Mouse (Mus musculus) intestine, embryonic 14.5 days (tissue): ENCODE measurements around the gene Gm16253. TPM values are rescaled to one million over a fixed set of nuclear protein-coding genes. Genes with fewer than 3 reads are reported as not detected.

Experiments used
- ATAC-seq: fragments of 200-750 bp; cut with Nextera tagmentation; replicated peaks from 2 replicates; pipeline ENCODE4 v1.8.0; 2017; ENCODE audit warnings: low read depth, moderate number of reproducible peaks, moderate TSS enrichment, moderate library complexity; ENCODE audit not compliant: low FRiP score, low TSS enrichment
- DNase-seq: peaks from one replicate; pipeline ENCODE4 v3.0.0-alpha.2; 2018; ENCODE audit warnings: low spot score
- H3K27ac ChIP-seq: fragments of 300-500 bp; sonication (generic); 2 replicates; pipeline ENCODE4 v1.5.1; 2014; ENCODE audit warnings: low read depth, mild to moderate bottlenecking, control low read depth
- H3K27me3 ChIP-seq: fragments of 300-500 bp; sonication (generic); replicated peaks from 2 replicates; pipeline ENCODE4 v1.6.1; 2014; ENCODE audit warnings: low read length, control low read depth; ENCODE audit not compliant: control insufficient read depth, insufficient read depth
- H3K36me3 ChIP-seq: fragments of 300-500 bp; sonication (generic); 2 replicates; pipeline ENCODE4 v1.6.1; 2014; ENCODE audit warnings: low read length, control low read depth; ENCODE audit not compliant: control insufficient read depth, insufficient read depth
- H3K4me1 ChIP-seq: fragments of 300-500 bp; sonication (generic); replicated peaks from 2 replicates; pipeline ENCODE4 v1.6.1; 2014; ENCODE audit warnings: low read length, control low read depth, mixed read lengths; ENCODE audit not compliant: control insufficient read depth, insufficient read depth
- H3K4me2 ChIP-seq: fragments of 300-500 bp; sonication (generic); 2 replicates; pipeline ENCODE4 v1.6.1; 2014; ENCODE audit warnings: low read length
- H3K4me3 ChIP-seq: fragments of 300-500 bp; sonication (generic); 2 replicates; pipeline ENCODE4 v1.5.1; 2014; ENCODE audit warnings: low read depth, low read length, control low read depth, mixed read lengths
- H3K9ac ChIP-seq: fragments of 300-500 bp; sonication (generic); 2 replicates; pipeline ENCODE4 v1.6.1; 2014; ENCODE audit warnings: mild to moderate bottlenecking, low read length
- H3K9me3 ChIP-seq: fragments of 300-500 bp; sonication (generic); 2 replicates; pipeline ENCODE4 v1.6.1; 2016; ENCODE audit warnings: low read length, control low read depth; ENCODE audit not compliant: control insufficient read depth
- WGBS: fragments of 180-500 bp; shearing (Covaris S2); extraction: QIAGEN DNeasy Blood & Tissue Kit; methylation state at CpG from one replicate; pipeline ENCODE4 v1.1.7; 2014; 5-methylcytosine and 5-hydroxymethylcytosine counted together
- polyA plus RNA-seq: library from polyadenylated mRNA; unstranded; fragments of >200 nt; fragmentation: Nextera tagmentation; extraction: Ambion mirVana; gene quantifications from 2 replicates; pipeline ENCODE4 v1.2.1, GENCODE M21; 2014

Gm16253 gene
- polyA plus RNA-seq, 1 experiment from 2014 or later = 0.37 TPM

DNA sequence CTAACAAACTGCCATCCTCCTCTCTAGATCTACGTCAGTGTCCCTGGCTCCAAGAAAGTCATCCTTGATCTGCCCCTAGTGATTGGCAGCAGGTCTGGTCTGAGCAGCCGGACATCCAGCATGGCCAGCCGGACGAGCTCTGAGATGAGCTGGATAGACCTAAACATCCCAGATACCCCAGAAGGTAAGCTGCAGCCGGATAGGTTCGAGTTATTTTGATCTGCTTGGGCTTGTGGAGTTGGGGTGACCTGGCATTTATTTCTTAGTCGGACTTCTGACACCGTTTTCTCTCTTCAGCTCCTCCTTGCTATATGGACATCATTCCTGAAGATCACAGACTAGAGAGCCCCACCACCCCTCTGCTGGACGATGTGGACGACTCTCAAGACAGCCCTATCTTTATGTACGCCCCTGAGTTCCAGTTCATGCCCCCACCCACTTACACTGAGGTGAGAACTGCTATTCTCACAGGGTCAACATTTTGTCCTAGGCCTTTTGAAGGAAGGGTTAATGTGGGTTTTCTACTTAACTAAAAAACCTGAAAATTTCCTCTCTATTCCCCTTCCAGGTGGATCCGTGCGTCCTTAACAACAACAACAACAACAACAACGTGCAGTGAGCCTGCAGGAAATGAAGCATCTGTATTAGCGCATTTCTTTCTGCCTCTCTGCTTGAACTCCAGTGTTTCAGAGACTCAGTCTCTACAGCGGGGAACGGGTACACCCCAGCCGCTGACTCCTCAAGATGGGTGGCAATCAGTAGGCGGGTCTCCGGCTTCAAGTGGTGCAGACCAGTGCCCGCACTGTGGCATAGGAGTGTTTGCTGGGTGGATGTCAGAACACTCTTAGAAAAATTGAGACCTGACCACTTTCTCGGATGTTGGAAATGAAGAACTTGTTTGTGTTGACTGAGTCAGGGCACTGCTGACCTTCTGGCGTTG lies 16.6 kb upstream of the Gm16253 start:
- peaks cover 29% of the 10 kb centered on the region for H3K36me3 ChIP-seq
- H3K4me3 ChIP-seq = peak overlapping the region; percentile 92
- 72% methylated on average over 23 of the region's 23 CpGs for WGBS
- no peaks in the 10 kb centered on the region for H3K27me3 ChIP-seq
- H3K4me1 ChIP-seq = peaks cover 56% of the 10 kb centered on the region
- H3K9me3 ChIP-seq = no peaks in the 10 kb centered on the region
- DNase-seq (no peak), ATAC-seq (no peak)
- H3K9ac ChIP-seq = peak overlapping the region; percentile 91
- H3K27ac ChIP-seq = peak overlapping the region; percentile 97; the same call in 1 of the 2 replicates
- peak overlapping the region; percentile 89 for H3K4me2 ChIP-seq

- H3K9ac ChIP-seq = peak overlapping the region; percentile 91
- DNase-seq = no peak
- H3K4me3 ChIP-seq = peak overlapping the region; percentile 92
- no peak for ATAC-seq
- peaks cover 48% of the 10 kb centered on the region for H3K4me1 ChIP-seq
- peaks cover 29% of the 10 kb centered on the region for H3K36me3 ChIP-seq
- no peaks in the 10 kb centered on the region for H3K9me3 ChIP-seq
- peak overlapping the region; percentile 1; the same call in 1 of the 2 replicates for H3K27ac ChIP-seq
- WGBS = 74% methylated on average over 9 of the region's 9 CpGs
- no peaks in the 10 kb centered on the region for H3K27me3 ChIP-seq
- H3K4me2 ChIP-seq = peak overlapping the region; percentile 89
Observed at GRCm38 (mm10) chr3:96560881-96561668, 15.7 kb upstream of the Gm16253 start.

- H3K4me3 ChIP-seq = peak overlapping the region; percentile 11; the same call in 1 of the 2 replicates
- no peak overlapping the region for H3K9ac ChIP-seq
- peaks cover 38% of the 10 kb centered on the region for H3K4me1 ChIP-seq
- H3K4me2 ChIP-seq = peak overlapping the region; percentile 89
- H3K9me3 ChIP-seq = no peaks in the 10 kb centered on the region
- ATAC-seq (no peak), DNase-seq (no peak)
- 40% methylated on average over 10 of the region's 10 CpGs for WGBS
- peaks cover 29% of the 10 kb centered on the region for H3K36me3 ChIP-seq
- H3K27ac ChIP-seq = peak overlapping the region; percentile 65
- no peaks in the 10 kb centered on the region for H3K27me3 ChIP-seq
Observed at GRCm38 (mm10) chr3:96561946-96562681, 14.7 kb upstream of the Gm16253 start.

GRCm38 (mm10) chr3:96563267-96563666 lies 13.5 kb upstream of the Gm16253 start:
- Histone ChIP-seq H3K27me3 (no peaks in the 10 kb centered on the region), H3K9ac (no peak overlapping the region), H3K4me2 (no peak overlapping the region), H3K36me3 (peaks cover 29% of the 10 kb centered on the region), H3K4me3 (no peak overlapping the region), H3K9me3 (no peaks in the 10 kb centered on the region), H3K4me1 (peaks cover 38% of the 10 kb centered on the region), H3K27ac (peak overlapping the region; percentile 65; the same call in 1 of the 2 replicates)
- no peak for DNase-seq
- no peak for ATAC-seq
- 95% methylated on average over 8 of the region's 8 CpGs for WGBS

- H3K27me3 ChIP-seq = no peaks in the 10 kb centered on the region
- no peak overlapping the region for H3K4me2 ChIP-seq
- ATAC-seq = peak; percentile 29; the same call in 1 of the 2 replicates
- H3K4me3 ChIP-seq = no peak overlapping the region
- DNase-seq = no peak
- H3K9me3 ChIP-seq = no peaks in the 10 kb centered on the region
- peaks cover 26% of the 10 kb centered on the region for H3K36me3 ChIP-seq
- peak overlapping the region; percentile 66 for H3K27ac ChIP-seq
- H3K4me1 ChIP-seq = peaks cover 38% of the 10 kb centered on the region
- no peak overlapping the region for H3K9ac ChIP-seq
- WGBS = 49% methylated on average over 10 of the region's 10 CpGs
Observed at GRCm38 (mm10) chr3:96563911-96564632, 12.7 kb upstream of the Gm16253 start.

DNA sequence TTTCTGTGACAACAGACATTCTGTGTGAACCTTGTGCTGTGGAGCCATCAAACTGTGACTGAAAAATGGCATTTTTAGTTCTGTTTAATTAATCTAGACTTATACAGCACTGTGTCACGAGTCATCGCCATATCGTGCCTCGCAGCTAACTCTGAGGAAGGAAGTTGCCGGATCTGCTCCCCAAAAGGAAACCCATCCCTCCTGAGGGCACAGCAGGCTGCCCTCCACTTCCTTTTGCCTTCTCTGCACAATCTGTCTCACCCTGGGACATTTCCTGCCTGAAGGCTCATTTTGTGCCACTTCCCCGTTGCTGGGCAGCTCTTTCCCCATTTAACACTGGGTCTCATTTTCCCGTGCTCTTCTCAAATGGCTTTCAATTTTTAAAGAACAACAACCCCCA lies 12.2 kb upstream of the Gm16253 start:
- peaks cover 34% of the 10 kb centered on the region for H3K4me1 ChIP-seq
- H3K36me3 ChIP-seq = peaks cover 20% of the 10 kb centered on the region
- 42% methylated on average over 7 of the region's 7 CpGs for WGBS
- peak overlapping the region; percentile 66 for H3K27ac ChIP-seq
- H3K4me3 ChIP-seq = no peak overlapping the region
- H3K9ac ChIP-seq = no peak overlapping the region
- H3K27me3 ChIP-seq = no peaks in the 10 kb centered on the region
- no peaks in the 10 kb centered on the region for H3K9me3 ChIP-seq
- no peak for DNase-seq
- no peak overlapping the region for H3K4me2 ChIP-seq
- ATAC-seq = no peak

- H3K4me1 ChIP-seq = peaks cover 29% of the 10 kb centered on the region
- ATAC-seq (no peak), DNase-seq (no peak)
- H3K9ac ChIP-seq = no peak overlapping the region
- H3K4me3 ChIP-seq = no peak overlapping the region
- no peaks in the 10 kb centered on the region for H3K27me3 ChIP-seq
- H3K4me2 ChIP-seq = no peak overlapping the region
- no peaks in the 10 kb centered on the region for H3K9me3 ChIP-seq
- peaks cover 16% of the 10 kb centered on the region for H3K36me3 ChIP-seq
- H3K27ac ChIP-seq = no peak overlapping the region; the same call in 1 of the 2 replicates
- WGBS = 80% methylated on average over 3 of the region's 3 CpGs
Observed at GRCm38 (mm10) chr3:96565105-96565504, 11.7 kb upstream of the Gm16253 start.
